Mouse (Mus musculus): Measurements from ENCODE around the gene Zic5. TPM values are rescaled to one million over a fixed set of nuclear protein-coding genes. Genes with fewer than 3 reads are reported as not detected.
"Not testable (repeated sequence)": the region's sequence is repeated elsewhere in the genome, so short reads cannot be mapped to it uniquely, and the experiment has no call there.

Zic5 gene
- total RNA-seq, 2 experiments from 2014 or later, result not detected

DNA sequence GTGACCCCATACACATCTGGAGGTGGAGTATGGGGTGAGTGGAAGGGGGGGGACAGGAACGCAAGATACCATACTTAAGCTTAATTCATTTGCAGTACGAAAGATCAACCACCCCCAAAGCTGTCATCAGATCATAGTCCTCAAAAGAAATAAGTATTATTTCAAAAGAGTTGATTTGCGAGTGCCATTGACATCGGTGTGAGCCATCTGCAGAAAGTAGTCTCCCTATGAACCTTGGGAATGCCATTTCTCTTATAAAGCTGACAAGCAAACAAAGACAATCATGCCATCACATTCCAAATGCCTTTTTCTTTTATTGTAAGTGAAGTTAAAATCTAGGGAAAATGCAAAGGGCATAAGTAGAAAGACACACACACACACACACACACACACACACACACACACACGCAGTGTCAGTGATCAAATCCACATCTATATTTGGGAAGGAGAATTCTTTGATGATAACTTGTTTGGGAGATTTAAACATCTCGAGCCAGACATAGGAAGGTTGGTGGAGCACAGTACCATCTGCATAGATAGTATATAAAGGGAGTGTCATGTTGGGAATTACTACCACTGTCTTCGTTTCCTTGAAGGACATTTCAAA lies 1.4 kb upstream of the Zic5 start:
- no peak for ATAC-seq (replicated peaks; ENCODE audit: low FRiP score, poor library complexity, severe bottlenecking)

DNA sequence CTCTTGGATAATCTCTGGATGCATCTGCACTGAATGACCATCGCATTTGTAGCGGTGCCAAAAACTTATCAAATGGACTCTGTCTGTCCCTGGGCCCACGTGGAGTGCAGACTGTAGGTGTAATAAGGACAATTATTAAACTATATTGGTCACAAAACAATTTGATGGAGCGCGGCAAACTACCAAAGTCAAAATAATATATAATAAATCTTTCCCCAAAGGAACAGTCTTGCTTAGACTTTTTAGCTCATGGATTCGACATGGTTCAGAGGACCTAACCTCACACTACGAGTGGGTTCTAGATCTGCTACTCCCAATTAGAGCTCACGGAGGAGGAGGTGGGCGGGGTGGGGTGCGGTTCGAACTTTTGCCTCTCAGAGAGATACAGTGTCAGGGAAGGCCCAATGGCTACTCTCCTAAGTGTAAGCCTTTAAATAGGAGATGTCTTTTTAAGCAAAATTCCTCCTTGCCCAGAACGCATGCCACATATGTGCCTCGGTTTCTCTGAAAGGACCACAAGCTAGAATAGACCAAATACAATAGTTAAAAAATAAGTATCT lies 534 bp upstream of the Zic5 start:
- ATAC-seq (replicated peaks; ENCODE audit: low FRiP score, poor library complexity, severe bottlenecking), result no peak

DNA sequence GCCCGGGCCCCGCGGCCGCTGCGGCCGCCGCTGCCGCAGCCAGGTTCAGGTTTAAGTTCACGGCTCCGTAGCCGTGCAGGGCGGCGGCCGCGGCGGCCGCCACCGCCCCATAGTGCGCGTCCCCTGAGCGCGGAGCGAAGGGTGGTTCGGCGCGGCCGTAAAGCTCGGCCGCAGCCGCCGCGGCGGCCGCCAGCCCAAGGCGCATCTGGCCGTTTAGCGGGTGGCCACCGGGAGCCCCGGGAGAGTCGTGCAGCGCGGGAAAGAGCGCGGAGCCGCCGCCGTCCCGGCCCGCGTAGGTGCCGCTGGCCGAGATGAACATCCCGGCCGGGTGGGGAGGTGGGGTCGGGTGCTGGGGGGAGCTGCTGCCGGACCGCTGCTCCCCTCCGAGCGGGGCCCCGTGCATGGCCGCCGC lies 1.1 kb downstream of the Zic5 start:
- no peak for ATAC-seq (replicated peaks; ENCODE audit: low FRiP score, poor library complexity, severe bottlenecking)

DNA sequence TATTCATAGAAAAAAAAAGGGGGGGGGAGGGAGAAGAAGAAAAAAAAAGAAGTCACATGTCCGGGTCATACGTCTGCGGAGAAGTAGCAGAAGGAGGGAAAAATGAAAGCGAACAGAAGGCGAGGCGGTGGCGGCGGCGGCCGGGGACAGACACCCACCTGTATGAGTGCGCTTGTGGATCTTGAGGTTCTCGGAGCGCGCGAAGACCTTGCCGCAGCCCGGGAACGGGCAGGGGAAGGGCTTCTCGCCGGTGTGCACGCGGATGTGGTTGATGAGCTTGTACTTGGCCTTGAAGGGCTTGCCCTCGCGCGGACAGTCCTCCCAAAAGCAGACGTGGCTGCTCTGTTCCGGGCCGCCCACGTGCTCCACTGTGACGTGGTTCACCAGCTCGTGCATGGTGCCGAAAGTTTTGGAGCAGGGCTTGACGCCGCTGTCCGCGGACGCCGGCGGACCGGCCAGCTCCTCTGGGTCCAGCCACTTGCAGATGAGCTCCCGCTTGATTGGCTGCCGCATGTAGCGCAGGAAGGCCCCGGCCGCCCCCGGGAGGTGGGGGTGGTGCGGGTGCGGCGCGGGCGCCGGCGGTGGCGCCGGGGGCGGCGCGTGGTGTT lies 1.6 kb downstream of the Zic5 start:
- not testable (repeated sequence) for ATAC-seq (replicated peaks; ENCODE audit: low FRiP score, poor library complexity, severe bottlenecking)

DNA sequence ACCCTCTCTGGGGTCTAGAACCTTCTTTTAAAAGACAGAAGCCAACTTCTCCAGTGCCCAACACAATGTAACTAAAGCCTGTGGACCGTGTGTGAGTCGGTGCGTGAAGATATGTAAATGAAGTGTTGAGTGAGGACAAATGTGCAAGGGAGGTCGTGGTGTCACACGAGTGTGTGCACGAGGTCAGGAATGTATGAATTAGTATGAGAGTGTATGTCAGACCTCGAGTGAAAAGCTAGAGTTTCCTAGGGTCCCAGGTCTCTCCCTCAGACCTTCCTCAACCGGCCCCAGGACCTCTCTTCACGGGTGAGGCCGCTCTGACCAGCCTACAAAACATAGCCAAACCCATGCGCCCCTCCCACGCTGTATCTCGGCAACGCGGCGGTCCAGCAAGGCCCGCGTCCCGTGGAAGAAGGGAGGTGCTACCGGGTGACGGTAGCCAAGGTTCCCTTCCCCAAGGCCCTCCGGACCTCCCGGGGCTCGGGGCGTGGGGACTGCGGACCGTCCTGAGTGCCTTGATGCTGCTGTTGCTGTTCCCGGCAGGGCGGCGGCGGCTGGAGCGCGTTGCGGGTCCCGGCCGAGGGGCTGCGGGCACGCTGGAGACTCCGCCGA lies 2.3 kb downstream of the Zic5 start:
- ATAC-seq (replicated peaks; ENCODE audit: low FRiP score, poor library complexity, severe bottlenecking), result no peak

DNA sequence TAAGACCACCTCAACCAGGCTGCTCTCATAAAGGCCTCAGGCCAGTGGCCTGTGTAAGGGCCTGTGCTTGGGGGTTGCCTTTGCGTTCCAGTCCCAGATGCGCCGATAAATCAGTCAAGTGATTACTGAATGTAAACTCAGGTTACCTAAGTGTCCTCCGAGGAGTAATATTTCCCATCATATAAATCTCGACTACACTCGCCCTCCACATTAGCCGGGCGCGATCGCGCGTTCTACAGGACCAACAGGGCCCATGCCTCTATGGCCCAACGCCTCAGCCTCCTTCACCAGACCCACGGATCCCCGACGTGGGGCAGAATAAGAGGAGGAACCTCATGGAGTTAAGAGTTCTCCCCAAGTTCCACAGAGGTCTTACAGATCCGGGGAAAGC lies 2.8 kb downstream of the Zic5 start:
- no peak for ATAC-seq (replicated peaks; ENCODE audit: low FRiP score, poor library complexity, severe bottlenecking)

DNA sequence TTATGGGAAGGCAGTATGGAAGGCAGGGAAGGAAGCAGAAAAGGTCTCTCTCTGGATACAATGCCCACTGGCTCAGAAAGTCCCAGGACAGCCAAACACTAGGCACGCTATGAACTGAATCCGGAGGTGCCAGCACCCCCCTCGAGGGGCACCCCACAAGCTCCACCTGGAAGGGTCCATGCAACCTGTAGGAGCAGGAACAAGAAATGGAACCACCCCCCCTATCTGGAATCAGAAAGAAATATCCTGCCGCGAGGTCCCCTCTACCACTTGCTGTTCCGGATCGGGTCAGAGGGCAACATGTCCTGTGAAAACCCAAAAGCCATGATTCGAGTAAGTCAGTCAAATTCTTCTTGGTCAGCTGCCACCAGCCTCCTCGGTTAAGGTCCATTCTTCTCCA lies 3.5 kb downstream of the Zic5 start:
- ATAC-seq (replicated peaks; ENCODE audit: low FRiP score, poor library complexity, severe bottlenecking), result no peak

DNA sequence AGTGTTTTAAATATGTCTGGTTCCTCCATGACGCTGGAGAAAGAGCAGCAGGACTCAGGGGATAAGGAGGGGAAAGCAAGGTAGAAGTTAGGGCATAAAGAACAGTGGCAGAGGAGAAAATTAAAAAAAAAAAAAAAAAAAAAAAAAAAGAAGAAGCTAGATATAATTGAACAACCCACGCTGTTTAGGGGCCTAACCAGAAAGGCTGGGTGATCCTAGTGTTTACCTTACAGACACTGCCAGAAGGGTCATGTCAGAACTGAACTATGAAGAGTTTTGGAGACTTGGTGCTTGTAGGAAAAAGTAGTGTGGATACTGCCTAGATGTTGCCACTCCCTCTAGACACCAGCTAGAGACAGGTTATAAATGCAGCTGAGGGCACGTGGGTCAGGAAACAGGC lies 4.0 kb downstream of the Zic5 start:
- no peak for ATAC-seq (replicated peaks; ENCODE audit: low FRiP score, poor library complexity, severe bottlenecking)

DNA sequence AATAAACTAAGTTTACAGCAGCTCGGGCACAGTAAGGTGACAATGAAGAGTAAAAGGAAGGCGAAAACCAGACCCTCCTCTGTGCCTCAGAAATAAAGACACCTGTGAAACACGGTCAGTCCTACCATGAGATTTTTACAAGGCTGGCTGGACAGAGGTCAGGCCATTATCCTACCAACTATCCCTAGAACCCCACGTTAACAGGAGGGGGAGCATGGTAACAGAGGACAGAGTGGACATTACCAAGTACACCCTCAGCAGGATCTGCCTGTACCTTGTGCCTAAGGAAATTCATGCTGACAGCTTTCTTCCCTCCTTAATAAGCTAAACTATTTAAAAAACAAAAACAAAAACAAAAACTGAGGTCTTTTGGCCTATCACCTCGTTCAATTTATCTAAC lies 5.3 kb downstream of the Zic5 start:
- no peak for ATAC-seq (replicated peaks; ENCODE audit: low FRiP score, poor library complexity, severe bottlenecking)

DNA sequence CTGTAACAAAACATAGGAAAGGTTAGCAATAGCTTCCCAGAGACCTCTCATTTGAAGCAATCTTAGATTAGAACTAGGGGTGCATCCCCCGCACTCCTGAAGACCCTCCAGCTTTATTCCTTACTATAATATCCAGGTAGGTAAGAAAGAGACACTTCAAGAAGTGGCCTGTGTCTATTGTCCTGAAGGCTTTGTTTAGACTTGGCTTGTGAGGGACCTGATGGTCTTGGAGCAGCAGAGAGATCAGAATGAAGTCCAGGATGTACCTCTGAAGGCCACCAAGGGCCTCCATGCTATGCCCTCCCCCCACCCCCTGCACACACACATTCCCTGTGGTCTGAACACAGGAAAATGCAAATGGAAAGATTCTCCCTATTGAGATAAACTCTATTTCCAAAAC lies 5.7 kb downstream of the Zic5 start:
- no peak for ATAC-seq (replicated peaks; ENCODE audit: low FRiP score, poor library complexity, severe bottlenecking)

DNA sequence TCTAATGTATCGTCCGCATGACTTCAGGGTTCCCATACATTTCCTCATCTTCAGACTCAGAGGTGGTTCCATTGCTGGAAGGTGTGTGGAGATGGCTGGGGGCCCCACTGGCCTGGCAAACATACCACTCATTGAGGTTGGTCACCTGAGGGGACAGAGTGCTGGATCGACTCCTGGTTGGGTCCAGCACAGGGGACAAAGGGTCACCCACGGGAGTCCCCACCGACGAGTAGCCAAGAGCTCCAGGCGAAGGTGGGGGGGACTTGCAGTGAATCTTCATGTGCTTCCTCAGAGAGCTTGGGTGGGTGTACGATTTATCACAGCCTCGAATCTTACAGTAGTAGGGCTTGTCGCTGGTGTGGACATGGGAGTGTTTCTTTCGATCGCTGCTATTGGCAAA lies 6.1 kb downstream of the Zic5 start:
- not testable (repeated sequence) for ATAC-seq (replicated peaks; ENCODE audit: low FRiP score, poor library complexity, severe bottlenecking)

DNA sequence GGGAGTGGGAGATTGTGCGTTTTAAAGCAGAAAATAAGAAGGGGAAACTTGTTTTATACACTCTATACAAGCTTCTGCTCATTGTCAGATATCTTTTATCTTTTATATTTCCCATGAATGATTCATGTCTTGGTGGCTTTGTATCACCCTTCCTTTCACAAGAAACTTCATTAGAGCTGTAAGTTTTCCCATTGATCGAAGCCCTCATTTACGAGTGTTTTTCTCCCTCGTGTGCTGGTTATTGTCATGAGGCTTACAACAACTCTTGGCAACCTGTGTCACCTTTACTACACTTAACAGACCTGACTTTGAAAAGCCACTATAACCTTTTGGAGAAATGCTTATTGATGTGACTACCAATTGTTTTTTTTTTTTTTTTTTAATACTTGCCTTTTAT lies 9.9 kb downstream of the Zic5 start:
- ATAC-seq (replicated peaks; ENCODE audit: low FRiP score, poor library complexity, severe bottlenecking), result no peak

DNA sequence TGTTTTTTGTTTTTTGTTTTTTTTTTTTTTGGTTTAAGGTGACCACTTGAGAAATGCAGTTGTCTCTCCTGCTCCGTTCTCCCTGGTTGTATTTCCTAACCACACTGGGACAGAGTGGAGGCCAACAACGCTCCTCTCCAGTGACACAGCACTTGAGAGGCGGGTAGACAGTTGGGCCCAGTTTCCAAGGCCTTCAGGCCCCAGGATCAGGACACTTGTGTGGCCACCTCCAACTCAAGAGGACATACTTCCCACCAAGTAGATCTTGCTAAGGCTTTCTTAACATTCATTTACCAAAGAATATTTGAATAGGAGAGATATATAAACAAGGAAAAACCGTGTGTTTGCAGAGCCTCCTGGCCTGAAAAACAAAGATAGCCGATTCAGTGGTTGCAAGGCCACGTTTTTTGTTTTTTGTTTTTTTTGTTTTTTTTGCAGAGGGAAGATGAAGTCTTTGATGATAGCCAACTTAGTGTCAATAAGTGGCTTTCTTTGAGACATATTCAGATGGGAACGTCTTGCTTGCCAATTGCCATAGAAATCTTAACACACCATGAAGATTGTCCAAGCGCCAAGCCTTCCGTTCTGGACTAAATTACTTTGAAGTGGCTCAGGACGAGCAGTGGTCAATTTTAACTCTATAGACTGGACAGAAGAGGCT lies 10.4 kb downstream of the Zic5 start:
- ATAC-seq (replicated peaks; ENCODE audit: low FRiP score, poor library complexity, severe bottlenecking), result no peak

DNA sequence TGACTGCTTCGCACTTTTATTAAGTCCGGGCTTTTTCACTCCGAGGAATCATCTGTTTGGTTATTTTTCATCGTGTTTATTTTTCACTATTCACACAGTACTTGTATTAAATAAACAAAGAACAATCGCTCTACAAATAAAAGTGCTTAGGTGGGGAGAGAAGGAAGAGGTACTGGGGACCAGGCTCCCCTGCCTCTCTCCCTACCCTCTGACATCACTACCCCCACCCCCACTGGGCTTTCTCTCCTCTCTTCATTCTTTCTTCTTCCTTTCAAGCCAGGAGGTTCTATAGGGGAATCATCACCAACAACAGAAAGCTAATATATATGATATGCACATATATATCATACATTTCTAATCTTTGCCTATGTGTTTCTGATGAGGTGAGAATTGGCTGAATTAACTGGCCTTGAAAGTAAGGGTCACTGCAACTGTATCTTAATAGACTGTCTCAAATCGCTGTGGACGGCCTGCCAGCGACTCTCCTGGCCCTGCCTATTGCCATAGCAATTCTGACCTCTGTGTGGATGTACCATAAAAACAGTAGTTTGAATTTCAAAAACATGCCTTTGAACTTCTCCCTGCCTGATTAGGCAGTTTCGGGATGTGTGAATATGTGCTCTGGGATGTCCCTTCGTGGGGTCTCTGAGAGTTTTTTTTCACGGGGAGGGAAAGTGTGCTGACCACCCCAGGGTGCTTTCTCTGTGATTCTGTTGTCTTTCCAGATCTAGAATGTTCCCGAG lies 11.3 kb downstream of the Zic5 start:
- no peak for ATAC-seq (replicated peaks; ENCODE audit: low FRiP score, poor library complexity, severe bottlenecking)

DNA sequence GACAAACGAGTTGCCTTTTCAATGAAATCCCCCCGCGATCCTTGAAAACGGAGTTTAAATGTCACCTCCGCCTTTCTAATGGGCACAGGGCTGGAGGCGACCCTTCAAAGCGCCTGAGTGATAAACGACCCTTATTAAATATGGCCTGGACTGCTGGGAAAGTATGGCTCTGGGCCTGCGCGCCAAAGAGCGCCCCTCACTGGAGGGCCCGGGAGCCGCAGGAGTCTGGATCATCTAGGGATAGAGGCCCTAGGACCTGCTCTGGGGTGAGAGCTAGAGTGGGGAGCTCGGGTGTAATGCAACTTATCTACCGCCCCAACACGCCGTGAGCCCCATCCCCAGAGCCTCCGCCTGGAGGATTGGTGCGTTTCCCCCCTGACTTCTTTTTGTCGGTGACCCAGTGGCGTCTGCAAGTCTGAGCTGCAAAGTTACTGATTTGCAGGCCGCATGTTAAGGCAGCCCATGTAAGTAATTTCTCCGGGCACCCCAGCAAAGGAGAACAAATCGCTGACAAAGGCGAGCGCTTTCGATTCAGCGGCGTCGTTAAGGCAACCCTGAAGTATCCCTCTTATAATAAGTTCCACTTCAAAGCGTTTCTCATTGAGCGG lies 12.0 kb downstream of the Zic5 start:
- no peak for ATAC-seq (replicated peaks; ENCODE audit: low FRiP score, poor library complexity, severe bottlenecking)

DNA sequence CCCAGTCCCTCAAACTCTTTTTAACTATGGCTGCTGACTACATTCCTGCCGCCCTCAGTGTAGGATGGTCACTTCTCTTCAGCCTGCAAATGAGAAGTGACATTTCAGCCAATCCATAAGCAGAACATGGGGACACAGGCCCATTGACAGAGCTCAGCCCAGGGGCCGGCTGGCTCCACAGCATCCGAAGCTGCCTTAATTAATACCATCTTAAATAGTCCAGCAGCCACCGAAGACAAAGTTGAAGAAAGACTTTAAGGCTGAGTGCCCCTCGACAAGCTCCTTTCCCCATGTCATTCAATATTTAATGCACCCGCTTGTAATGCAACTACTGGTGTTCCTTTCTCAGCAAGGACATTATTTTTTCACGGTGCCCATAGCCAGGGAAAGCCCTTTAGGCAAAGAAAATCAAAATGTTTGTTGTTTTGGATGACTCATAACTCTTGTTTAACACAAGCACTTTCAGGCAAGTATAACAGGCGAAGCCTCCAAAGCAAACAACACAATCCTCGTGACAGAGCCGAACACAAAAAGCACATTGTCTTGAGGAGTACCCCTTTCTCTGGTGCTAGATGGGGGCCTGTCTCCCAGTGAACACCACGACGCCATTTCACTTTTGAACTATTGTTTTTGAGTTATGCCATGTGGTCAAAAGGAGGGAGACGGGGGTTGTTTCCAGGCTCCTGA lies 12.6 kb downstream of the Zic5 start:
- ATAC-seq (replicated peaks; ENCODE audit: low FRiP score, poor library complexity, severe bottlenecking), result no peak

DNA sequence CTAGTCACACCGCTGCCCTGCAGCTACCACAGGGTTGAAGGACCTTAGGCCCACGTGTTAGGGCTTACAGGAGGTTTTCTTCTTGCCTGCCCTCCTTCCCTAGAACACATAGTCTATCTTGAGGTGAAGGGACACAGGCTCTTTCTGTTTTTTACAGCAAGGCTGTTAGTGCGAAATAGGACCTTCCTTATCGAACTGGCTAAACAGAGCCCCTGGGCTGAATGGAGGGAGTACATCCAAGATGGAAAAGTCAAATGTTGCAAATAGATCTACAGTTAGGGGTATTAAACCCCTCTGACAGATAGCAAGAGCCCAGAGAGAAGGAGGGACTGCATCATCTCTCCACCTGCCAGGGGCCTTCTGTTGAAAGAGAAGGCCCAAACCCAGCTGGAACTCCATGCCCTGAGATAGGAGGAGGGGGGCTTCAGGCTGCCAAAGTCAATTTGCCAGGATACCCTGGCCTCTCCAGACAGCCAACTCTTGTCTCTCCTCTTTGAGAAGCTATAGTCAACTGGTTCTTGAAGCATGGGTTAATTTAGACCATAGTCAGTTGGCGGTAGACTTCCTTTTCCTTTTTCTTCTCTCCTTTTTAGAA lies 13.8 kb downstream of the Zic5 start:
- ATAC-seq (replicated peaks; ENCODE audit: low FRiP score, poor library complexity, severe bottlenecking), result no peak

DNA sequence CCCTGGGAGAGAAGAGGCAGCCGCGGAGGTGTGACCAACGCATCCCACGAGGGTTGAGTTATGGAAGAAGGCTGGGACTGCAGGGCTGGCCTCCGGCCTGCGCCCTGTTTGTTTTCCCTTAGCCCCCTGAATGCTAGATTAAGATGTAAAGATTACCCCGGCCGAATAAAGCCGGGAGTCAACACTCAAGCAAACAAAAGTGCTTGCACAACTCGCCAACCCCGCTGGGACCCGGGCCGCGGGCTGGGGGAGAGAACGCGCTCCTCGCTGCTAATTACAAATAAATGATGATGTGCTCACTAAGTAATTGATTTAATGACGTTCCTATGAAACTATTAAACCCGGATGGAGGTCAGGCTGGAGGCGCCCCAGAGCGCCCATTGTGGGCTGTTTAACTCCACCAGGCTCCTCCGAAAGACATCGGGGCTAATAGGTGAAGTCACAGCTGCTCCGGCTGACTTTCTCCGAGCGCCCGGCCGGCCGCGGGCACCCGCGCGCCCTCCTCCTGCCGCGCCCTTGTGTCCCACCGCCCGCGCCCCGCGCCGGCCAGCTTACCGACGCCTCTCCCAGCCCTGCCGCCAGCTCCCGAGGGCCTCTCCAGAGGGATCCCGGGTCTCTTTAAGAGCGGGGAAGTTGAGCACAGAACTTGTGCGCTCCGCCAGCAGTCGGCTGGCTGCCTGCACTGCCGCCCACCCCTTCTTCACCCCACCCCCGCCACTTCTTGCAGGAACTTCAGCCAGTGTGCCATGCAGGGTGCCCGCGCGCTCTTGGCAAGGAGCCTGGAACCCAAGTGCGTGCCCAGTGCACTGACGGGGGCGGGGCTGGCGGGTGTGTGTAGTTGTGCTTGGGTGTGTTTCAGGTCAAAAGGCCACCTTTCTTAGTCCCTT lies 14.7 kb downstream of the Zic5 start, which contains the start of gene Gm5089:
Gm5089 (minus strand) TSS at position 620 of the 887 bp plus-strand sequence.
- no peak for ATAC-seq (replicated peaks; ENCODE audit: low FRiP score, poor library complexity, severe bottlenecking)

All from erythroid progenitor cell, adult 5-6 weeks (primary cell).